Mouse (Mus musculus) CD4-positive, CD25-positive, alpha-beta regulatory T cell, adult 4 months (primary cell): ENCODE data around the gene Ccn6. TPM values are rescaled to one million over a fixed set of nuclear protein-coding genes. Genes with fewer than 3 reads are reported as not detected.

Source experiments
- ATAC-seq: one replicate; pipeline ENCODE4 v1.8.0; 2017
- polyA plus RNA-seq, 2 experiments: library from polyadenylated mRNA; unstranded; fragments of 100-300 nt; shearing (Covaris generic); gene quantifications; one replicate each; pipeline ENCODE4 v1.2.1; 2017

Ccn6 gene
- polyA plus RNA-seq, 2 experiments from 2014 or later, result not detected

GRCm38 (mm10) chr10:39158306-39158705 lies 5.3 kb downstream of the Ccn6 start:
- no peak for ATAC-seq

GRCm38 (mm10) chr10:39157321-39157720 lies 6.3 kb downstream of the Ccn6 start:
- no peak for ATAC-seq

DNA sequence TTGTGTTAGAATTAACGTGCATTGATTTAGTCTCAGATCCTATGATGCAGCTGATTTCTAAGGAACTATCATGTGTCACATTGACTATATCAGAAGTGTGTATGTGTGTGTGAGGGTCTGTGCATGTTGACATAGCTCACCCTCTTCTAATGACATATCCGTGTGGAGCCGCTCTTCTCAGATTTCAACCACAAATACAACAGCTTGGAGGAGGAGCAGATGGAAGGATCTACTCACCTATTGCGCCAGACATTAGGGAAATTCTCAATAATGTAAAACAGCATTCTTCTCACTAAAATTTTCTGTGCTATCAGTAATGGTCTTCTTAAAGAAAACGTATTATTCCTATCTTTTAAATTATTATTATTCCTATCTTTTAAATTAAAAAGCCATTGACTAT lies 6.9 kb downstream of the Ccn6 start:
- no peak for ATAC-seq

- no peak for ATAC-seq
Observed at GRCm38 (mm10) chr10:39142216-39142615, 21.4 kb downstream of the Ccn6 start.

- no peak for ATAC-seq
Observed at GRCm38 (mm10) chr10:39141401-39141800, 22.2 kb downstream of the Ccn6 start.

- no peak for ATAC-seq
Observed at GRCm38 (mm10) chr10:39140843-39141242, 22.8 kb downstream of the Ccn6 start.

DNA sequence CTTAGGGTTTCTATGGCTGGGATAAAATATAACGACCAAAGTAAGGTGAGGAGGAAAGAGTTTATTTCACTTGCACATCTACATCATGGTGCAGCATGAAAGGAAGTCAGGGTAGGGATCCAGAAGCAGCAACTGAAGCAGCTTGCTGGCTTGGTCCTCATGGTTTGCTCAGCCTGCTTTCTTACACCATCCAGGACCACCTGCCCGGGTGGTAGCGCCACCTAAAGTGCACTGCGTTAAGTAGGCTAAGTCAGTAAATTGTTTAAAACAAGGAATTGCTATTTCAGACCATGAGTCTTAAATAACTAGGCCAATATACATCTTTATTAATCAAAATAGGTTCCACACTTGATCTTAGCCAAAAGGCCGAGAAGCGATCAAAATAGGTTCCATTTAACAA lies 24.8 kb downstream of the Ccn6 start:
- no peak for ATAC-seq

GRCm38 (mm10) chr10:39137766-39138165 lies 25.8 kb downstream of the Ccn6 start:
- ATAC-seq, result no peak

DNA sequence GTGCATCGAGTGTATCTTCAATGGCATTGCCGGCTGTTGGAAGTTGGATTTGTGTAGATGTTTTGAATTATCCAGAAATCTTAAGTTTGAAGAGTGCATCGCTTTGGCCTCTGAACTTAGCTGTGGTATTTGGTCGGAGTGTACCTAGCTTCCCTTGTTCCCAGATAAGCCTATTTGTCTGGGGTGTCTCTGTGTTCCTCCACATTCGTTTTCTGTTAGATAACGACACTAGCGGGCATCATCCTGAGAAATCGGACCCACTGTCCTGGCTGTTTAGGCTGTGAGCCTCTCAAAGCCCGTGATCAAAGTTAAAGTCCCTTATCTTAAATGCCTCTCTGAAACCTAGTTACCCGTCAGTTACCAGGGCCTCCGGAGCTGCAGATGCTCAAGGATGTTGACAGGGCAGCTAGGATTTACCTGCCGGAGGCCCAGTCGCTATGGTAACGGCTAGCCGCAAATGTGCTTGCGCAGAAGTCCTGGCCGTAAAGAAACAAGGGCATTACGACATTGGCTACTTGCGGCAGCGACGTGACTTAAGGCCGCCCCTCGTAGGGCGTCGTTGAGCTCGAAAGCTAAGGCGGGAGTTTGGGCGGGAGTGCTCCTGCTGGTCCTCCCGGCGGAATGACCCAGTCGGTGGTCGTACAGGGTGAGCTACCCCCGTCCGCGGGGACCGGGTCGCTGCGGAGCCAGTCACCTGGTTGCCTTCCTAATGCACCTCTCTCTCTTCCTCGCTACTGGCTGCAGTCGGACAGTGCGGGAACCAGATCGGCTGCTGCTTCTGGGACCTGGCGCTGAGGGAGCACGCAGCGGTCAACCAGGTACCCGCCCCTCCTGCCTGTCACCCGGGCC lies 29.9 kb downstream of the Ccn6 start, which contains the start of the genes Fam229b and Tube1:
Gene Fam229b (minus strand): TSS at position 453 of the 849 bp plus-strand sequence.
Gene Tube1 (plus strand): TSS at position 515 of the 849 bp plus-strand sequence.
- ATAC-seq, result peak; percentile 94

DNA sequence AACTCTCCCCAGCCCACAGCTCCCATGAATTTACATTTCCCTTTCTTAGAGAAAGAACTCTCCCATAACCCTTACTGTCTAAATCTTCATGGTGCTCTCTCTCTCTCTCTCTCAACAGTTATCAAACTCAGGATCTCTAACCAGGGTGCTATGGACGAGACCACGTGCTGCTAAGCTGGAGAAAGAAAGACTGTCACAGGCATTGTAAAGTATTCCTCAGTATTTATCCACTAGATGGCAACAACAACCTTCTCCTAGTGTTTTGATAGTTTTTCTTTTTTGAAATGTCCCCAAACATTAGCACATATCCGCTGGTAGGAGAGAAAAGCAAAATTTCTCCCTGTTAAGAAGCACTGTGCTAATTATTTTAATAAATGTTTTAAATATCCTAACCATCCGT lies 42.2 kb downstream of the Ccn6 start:
- no peak for ATAC-seq

DNA sequence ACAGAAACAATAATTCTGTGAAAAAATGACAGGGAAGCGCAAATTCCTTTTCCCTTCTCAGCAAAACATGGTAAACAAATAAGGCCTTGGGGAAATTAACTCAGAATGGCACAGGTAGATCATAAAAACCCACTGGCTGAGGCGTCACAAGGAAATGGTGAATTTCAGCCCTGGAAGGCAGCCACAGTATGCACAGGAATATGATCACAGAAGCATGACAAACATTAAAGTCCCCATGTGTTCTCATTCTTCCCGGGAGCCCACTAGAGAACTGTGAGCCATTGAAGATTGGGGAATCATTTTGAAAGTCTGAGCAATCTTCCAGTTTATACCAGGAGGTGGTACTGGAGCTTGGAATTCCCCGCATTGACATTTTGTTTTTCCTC lies 54.1 kb downstream of the Ccn6 start:
- no peak for ATAC-seq

DNA sequence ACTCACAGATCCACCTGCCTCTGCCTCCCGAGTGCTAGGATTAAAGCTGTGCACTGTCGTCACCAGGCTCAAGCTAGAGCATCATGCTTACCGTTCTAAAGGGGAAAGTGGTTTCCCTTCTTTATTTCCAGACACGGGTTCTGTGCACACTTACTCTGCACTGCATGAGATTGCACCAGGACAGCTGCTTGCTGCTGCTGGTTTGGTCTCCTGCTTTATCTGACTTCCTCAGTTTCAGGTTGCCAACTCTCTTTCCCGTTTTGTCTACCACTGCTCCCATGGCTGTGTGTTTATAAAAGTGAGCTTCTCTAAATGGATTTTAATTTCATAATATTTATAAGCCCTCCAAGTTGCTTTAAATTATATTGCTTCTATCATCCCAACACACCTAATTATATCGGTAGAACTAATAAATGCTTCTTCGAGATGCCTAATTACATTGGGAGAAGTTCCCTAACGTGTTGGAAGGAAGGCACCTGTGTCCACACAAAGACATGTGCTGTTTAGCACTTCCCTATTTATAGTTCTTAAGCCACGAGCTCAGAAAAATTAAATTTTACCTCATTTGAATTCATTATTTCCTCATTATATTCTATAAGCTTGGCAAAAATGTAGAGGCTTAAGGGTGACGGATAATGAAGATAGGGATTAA lies 54.6 kb downstream of the Ccn6 start:
- no peak for ATAC-seq

DNA sequence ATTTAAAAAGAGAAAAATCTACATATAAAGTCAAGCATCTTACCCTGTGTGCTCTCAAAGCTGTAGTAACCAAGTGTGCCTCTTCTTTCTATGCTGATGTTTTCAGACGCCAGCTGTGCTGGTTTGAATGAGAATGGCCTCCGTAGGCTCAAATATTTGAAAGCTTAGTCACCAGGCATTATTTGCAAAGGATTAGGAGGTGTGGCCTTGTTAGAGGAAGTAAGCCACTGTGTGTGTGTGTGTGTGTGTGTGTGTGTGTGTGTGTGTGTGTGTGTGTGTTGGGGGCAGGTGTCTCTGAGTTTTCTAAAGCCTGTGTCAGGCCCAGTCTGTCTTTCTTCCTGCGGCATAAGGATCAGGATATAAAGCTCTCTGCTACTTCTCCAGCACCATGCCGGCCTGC lies 56.7 kb downstream of the Ccn6 start:
- ATAC-seq, result no peak

DNA sequence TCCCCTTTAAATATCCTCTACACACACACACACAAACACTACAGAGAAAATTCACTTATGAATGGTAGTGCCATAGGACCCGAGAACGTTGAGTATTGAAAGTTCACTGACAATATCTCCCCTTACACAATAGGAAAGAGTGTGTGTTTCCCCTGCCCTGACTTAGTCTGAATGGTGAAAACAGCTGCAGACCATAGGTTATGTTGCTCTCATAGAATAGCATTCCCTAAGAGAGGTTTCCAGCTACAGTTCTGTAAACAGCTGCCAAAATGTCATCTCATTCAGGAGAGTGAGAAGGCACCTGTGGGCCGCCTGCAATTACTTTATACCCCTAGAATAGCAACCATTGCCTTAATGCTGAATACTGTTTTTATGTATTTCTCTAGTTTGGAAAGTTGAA lies 57.2 kb downstream of the Ccn6 start:
- no peak for ATAC-seq

DNA sequence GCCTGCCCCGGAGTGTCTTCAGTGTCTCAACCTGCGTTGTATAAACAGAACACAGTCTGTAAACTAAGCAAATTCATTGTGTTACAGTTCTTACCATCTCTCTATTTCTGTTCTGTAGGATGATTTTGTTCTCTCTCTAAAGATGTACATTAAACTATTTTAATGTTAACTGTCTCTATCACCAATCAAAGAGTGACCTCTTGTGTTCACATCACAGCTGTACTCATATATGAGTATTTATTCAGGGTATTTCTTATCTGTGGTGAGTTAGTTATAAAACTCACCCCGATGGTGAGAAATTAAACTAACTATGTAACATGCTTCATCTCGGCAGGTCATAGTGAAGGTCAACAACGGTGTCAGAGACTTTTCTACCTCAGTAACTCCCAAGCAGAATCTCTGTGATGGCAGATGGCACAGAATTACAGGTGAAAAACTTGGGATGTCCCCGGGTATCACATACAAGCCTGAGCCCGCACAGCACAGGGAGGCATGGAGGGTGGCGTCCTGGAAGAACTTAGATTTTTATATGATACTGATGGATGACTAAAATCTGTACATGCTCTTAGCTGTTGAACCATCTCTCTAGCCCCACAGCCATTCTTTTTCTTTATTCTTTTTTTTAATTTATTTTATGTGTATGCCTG lies 58.7 kb downstream of the Ccn6 start:
- ATAC-seq, result no peak

Other genes starting within 250 kb of the Ccn6 start
- gene Lama4, start 198.3 kb downstream of the Ccn6 start, polyA plus RNA-seq, result under 1 TPM in 1 of 2 experiments, not detected in 1; 0.16 TPM
- gene Fam229b, start 29.9 kb downstream of the Ccn6 start, polyA plus RNA-seq, result 1 to 10 TPM in 1 of 2 experiments, not detected in 1; 1.0 TPM
- 1 to 10 TPM; 4.5 to 6.4 TPM for gene Tube1, start 29.8 kb downstream of the Ccn6 start, polyA plus RNA-seq
- 100 to 1,000 TPM in 1 of 2 experiments, 10 to 100 TPM in 1; 71.9 to 106 TPM for gene Fyn, start 205.1 kb upstream of the Ccn6 start, polyA plus RNA-seq